Mouse (Mus musculus) neural tube, embryonic 15.5 days (tissue): ENCODE results near the gene Jmjd1c. TPM values are rescaled to one million over a fixed set of nuclear protein-coding genes. Genes with fewer than 3 reads are reported as not detected.

Source experiments
- ATAC-seq: fragments of 200-750 bp; cut with Nextera tagmentation; 2 replicates; pipeline ENCODE4 v1.8.0; 2017; ENCODE audit warnings: mild to moderate bottlenecking, moderate TSS enrichment, moderate library complexity; ENCODE audit not compliant: low FRiP score
- H3K27ac ChIP-seq: fragments of 300-500 bp; sonication (generic); replicated peaks from 2 replicates; pipeline ENCODE4 v1.5.1; 2015; ENCODE audit warnings: mild to moderate bottlenecking, inconsistent platforms
- H3K27me3 ChIP-seq: fragments of 300-500 bp; sonication (generic); replicated peaks from 2 replicates; pipeline ENCODE4 v1.6.1; 2015; ENCODE audit warnings: inconsistent platforms
- H3K36me3 ChIP-seq: fragments of 300-500 bp; sonication (generic); 2 replicates; pipeline ENCODE4 v1.6.1; 2015; ENCODE audit warnings: inconsistent platforms
- H3K4me1 ChIP-seq: fragments of 300-500 bp; sonication (generic); 2 replicates; pipeline ENCODE4 v1.6.1; 2015; ENCODE audit warnings: inconsistent platforms
- H3K4me2 ChIP-seq: fragments of 300-500 bp; sonication (generic); 2 replicates; pipeline ENCODE4 v1.6.1; 2015; ENCODE audit warnings: inconsistent platforms, mild to moderate bottlenecking, moderate library complexity
- H3K4me3 ChIP-seq: fragments of 300-500 bp; sonication (generic); replicated peaks from 2 replicates; pipeline ENCODE4 v1.5.1; 2015; ENCODE audit warnings: mild to moderate bottlenecking, inconsistent platforms
- H3K9ac ChIP-seq: fragments of 300-500 bp; sonication (generic); replicated peaks from 2 replicates; pipeline ENCODE4 v1.6.1; 2015; ENCODE audit warnings: mild to moderate bottlenecking, inconsistent platforms
- H3K9me3 ChIP-seq: fragments of 300-500 bp; sonication (generic); replicated peaks from 2 replicates; pipeline ENCODE4 v1.6.1; 2016; ENCODE audit warnings: inconsistent platforms
- WGBS: fragments of 180-500 bp; shearing (Covaris S2); methylation state at CpG from one replicate; pipeline ENCODE4 v1.1.7; 2015; ENCODE audit warnings: mixed read lengths; 5-methylcytosine and 5-hydroxymethylcytosine counted together
- polyA plus RNA-seq: library from polyadenylated mRNA; unstranded; fragments of >200 nt; fragmentation: Nextera tagmentation; extraction: Ambion mirVana; gene quantifications from 2 replicates; pipeline ENCODE4 v1.2.1, GENCODE M21; 2015

The Jmjd1c gene
- polyA plus RNA-seq, 1 experiment from 2014 or later: 50.7 TPM

DNA sequence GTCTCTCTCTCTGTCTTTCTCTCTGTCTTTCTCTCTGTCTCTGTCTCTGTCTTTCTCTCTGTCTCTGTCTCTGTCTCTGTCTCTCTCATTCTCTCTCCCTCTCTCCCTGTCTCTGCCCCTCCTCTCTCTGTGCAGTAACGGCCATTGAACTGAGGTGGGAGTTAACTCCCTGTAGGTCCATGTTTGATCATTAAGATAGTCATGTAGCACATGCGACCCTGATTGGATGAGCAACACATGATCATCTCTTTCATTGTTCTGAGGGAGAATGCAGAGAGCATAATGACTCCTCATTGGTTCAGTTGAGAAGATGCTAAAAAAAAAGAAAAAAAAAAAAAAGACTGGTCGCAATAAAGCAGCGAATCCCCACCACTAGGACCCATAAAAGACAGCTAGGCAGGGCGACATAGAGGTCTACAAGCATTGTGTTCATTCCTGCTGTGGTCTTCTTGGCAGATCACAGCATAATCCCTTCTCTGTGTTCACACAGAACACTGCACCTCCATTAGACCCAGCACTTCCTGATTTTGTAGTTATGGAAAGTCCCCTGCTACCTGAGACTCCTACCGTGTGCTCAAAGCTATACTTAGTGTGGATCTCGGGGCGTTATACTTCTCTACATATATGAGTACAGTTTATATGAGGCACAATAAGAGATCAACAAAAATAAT, 200.7 kb downstream of the Jmjd1c start:
- Histone ChIP-seq H3K9ac (no peak overlapping the region), H3K36me3 (no peaks in the 10 kb centered on the region), H3K9me3 (no peaks in the 10 kb centered on the region), H3K4me1 (peaks cover 2% of the 10 kb centered on the region; the same call in 1 of the 2 replicates), H3K27me3 (no peaks in the 10 kb centered on the region), H3K4me3 (no peak overlapping the region), H3K27ac (no peak overlapping the region), H3K4me2 (no peak overlapping the region)
- ATAC-seq: no peak
- 69% methylated on average over 8 of the region's 8 CpGs for WGBS

DNA sequence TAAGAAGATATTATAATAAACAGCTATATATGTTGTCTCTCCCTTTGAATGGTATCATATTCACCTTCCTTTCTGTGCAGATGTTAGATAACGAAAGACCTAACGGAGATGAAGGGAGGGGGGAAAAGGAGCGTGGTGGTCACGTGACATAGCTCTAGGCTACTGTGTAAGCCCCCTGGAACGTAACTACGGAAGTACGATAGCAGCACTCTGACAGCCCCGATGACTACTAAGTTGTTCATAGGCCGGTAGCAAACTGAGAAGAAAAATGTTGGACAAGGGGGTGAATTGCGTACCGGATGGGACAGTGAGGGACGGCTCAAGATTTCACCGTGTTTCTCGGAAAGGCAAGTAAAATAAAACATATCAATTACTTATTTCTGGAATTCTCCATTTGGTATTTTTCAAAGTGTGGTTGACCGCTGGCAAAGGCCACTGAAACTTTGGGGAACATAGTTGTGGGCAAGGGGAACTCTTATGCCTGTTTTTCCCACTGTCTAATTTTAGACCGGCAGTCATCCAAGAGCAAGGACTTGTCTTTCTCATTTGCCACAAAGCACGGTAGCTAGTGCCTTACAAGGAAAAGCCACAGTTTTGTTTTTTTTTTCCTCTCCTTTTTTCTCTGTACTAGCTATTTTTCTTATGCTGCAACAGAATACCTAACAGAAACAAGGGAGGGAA, 201.4 kb downstream of the Jmjd1c start:
- 93% methylated on average over 17 of the region's 17 CpGs for WGBS
- no peak overlapping the region for H3K9ac ChIP-seq
- H3K27ac ChIP-seq: no peak overlapping the region
- no peaks in the 10 kb centered on the region for H3K36me3 ChIP-seq
- H3K27me3 ChIP-seq: no peaks in the 10 kb centered on the region
- peaks cover 2% of the 10 kb centered on the region; the same call in 1 of the 2 replicates for H3K4me1 ChIP-seq
- H3K4me3 ChIP-seq: no peak overlapping the region
- no peak for ATAC-seq
- H3K9me3 ChIP-seq: no peaks in the 10 kb centered on the region
- no peak overlapping the region for H3K4me2 ChIP-seq

DNA sequence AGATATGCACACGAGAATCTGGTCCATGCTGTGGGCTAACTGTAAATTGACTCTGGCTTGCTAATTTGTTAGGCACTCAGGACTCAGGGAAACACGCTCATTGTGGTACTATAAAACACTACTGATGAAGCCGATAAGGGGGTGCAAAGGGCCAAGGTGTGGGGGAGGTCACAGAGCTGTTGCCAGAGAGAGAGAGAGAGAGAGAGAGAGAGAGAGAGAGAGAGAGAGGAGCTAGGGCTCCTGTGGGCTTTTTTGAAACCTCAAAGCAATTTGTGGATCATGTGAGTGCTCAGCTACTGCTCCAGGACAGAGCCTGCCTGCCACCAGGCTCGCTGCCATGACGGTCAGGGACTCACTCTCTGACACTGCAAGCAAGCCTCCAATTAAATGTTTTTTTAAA, 202.9 kb downstream of the Jmjd1c start:
- Histone ChIP-seq H3K9ac (no peak overlapping the region), H3K36me3 (no peaks in the 10 kb centered on the region), H3K4me3 (no peak overlapping the region), H3K4me2 (no peak overlapping the region), H3K9me3 (no peaks in the 10 kb centered on the region), H3K4me1 (peaks cover 2% of the 10 kb centered on the region; the same call in 1 of the 2 replicates), H3K27me3 (no peaks in the 10 kb centered on the region), H3K27ac (no peak overlapping the region)
- no peak for ATAC-seq
- WGBS: 41% methylated on average over 5 of the region's 5 CpGs

DNA sequence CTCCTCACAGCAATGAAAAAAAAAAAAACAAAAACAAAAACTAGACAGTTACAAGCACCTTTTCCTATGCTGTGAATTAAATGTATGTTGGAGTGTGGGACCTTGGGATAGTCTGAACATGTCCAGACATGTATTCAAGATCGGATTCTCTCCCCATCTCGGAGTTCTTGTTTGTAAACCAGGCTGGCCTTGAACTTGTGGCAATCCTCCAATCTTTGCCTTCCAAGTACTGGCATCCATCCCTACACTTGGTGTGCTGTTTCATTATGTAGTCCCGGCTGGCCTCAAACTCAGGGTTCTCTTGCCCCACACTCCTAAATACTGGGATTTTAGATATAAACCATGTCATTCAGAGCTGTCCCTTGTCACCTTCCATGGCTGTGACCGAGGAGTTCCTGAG, 203.4 kb downstream of the Jmjd1c start:
- 82% methylated on average over 4 of the region's 4 CpGs for WGBS
- Histone ChIP-seq H3K9ac (no peak overlapping the region), H3K27ac (no peak overlapping the region), H3K4me1 (peaks cover 2% of the 10 kb centered on the region; the same call in 1 of the 2 replicates), H3K4me2 (no peak overlapping the region), H3K27me3 (no peaks in the 10 kb centered on the region), H3K9me3 (no peaks in the 10 kb centered on the region), H3K4me3 (no peak overlapping the region), H3K36me3 (no peaks in the 10 kb centered on the region)
- ATAC-seq: no peak

DNA sequence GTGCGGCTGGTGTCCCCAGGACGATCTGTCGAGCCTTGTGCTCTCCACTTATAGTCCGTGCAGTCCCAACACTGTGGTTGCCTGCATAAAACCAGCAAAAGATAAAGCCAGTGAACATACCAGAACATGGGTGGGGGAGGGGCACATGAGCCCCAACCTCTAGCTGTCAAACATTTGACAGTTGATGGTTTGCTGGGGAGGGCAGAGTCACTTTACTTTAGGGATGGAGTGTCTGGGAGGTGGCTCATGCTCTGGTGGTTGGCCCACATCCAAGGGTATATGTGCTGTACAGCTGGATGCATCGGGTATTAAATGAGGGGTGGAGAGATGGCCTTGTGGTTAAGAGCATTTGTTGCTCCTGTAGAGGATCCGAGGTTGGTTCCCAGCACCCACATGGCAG, 205.1 kb downstream of the Jmjd1c start:
- Histone ChIP-seq H3K4me2 (no peak overlapping the region), H3K9me3 (no peaks in the 10 kb centered on the region), H3K36me3 (no peaks in the 10 kb centered on the region), H3K27ac (no peak overlapping the region), H3K27me3 (no peaks in the 10 kb centered on the region), H3K9ac (no peak overlapping the region), H3K4me1 (peaks cover 2% of the 10 kb centered on the region; the same call in 1 of the 2 replicates), H3K4me3 (no peak overlapping the region)
- no peak for ATAC-seq
- 93% methylated on average over 6 of the region's 6 CpGs for WGBS

DNA sequence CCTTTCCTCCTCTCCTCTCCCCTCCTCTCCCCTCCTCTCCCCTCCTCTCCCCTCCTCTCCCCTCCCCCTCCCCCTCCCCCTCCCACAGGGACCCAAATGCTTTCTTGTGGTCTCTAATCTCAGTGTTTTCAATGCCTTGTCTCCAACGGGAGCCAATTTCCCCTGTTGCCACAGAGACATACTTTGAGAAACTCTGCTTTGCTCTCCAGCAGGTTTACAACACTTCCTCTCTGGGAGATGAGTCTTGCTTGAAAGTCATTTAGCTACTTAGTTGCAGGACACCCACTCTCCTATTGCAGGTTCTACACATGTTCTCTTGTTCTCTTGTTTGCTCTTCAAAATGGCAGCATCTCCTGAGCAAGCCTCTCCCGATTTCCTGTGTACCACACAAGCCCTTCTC, 206.4 kb downstream of the Jmjd1c start:
- no peak overlapping the region for H3K4me3 ChIP-seq
- H3K27me3 ChIP-seq: no peaks in the 10 kb centered on the region
- H3K27ac ChIP-seq: no peak overlapping the region
- H3K36me3 ChIP-seq: no peaks in the 10 kb centered on the region
- no peaks in the 10 kb centered on the region for H3K9me3 ChIP-seq
- no peak overlapping the region for H3K4me2 ChIP-seq
- WGBS: 57% methylated on average over 2 of the region's 2 CpGs
- no peak for ATAC-seq
- H3K9ac ChIP-seq: no peak overlapping the region
- peaks cover 2% of the 10 kb centered on the region; the same call in 1 of the 2 replicates for H3K4me1 ChIP-seq

Other genes starting within 250 kb of the Jmjd1c start
- 34.5 and 35.9 TPM in 2 replicates for gene Reep3, start 820 bp downstream of the Jmjd1c start, polyA plus RNA-seq
- 38.6 and 39.4 TPM in 2 replicates for gene Nrbf2, start 189.2 kb downstream of the Jmjd1c start, polyA plus RNA-seq